Mouse (Mus musculus) neural tube, embryonic 12.5 days (tissue): ENCODE data around the gene Spata17. TPM values are rescaled to one million over a fixed set of nuclear protein-coding genes. Genes with fewer than 3 reads are reported as not detected.

Experiments
- ATAC-seq: fragments of 200-750 bp; cut with Nextera tagmentation; 2 replicates; pipeline ENCODE4 v1.8.0; 2017; ENCODE audit warnings: low read depth, mild to moderate bottlenecking, moderate TSS enrichment, moderate library complexity; ENCODE audit not compliant: low FRiP score
- H3K27ac ChIP-seq: fragments of 300-500 bp; sonication (generic); 2 replicates; pipeline ENCODE4 v1.5.1; 2016
- H3K27me3 ChIP-seq: fragments of 300-500 bp; sonication (generic); replicated peaks from 2 replicates; pipeline ENCODE4 v1.6.1; 2016; ENCODE audit warnings: mild to moderate bottlenecking
- H3K36me3 ChIP-seq: fragments of 300-500 bp; sonication (generic); 2 replicates; pipeline ENCODE4 v1.6.1; 2016; ENCODE audit warnings: mild to moderate bottlenecking
- H3K4me1 ChIP-seq: fragments of 300-500 bp; sonication (generic); 2 replicates; pipeline ENCODE4 v1.6.1; 2016
- H3K4me2 ChIP-seq: fragments of 300-500 bp; sonication (generic); replicated peaks from 2 replicates; pipeline ENCODE4 v1.6.1; 2016; ENCODE audit warnings: mild to moderate bottlenecking
- H3K4me3 ChIP-seq: fragments of 300-500 bp; sonication (generic); 2 replicates; pipeline ENCODE4 v1.5.1; 2016
- H3K9ac ChIP-seq: fragments of 300-500 bp; sonication (generic); 2 replicates; pipeline ENCODE4 v1.6.1; 2016; ENCODE audit warnings: mild to moderate bottlenecking
- H3K9me3 ChIP-seq: fragments of 300-500 bp; sonication (generic); 2 replicates; pipeline ENCODE4 v1.6.1; 2016; ENCODE audit warnings: mild to moderate bottlenecking
- WGBS: fragments of 180-500 bp; shearing (Covaris S2); methylation state at CpG from one replicate; pipeline ENCODE4 v1.1.7; 2016; 5-methylcytosine and 5-hydroxymethylcytosine counted together
- polyA plus RNA-seq: library from polyadenylated mRNA; unstranded; fragments of >200 nt; fragmentation: Nextera tagmentation; extraction: Ambion mirVana; gene quantifications from 2 replicates; pipeline ENCODE4 v1.2.1, GENCODE M21; 2016

Gene Spata17
- polyA plus RNA-seq, 1 experiment from 2014 or later: 1.5 TPM

DNA sequence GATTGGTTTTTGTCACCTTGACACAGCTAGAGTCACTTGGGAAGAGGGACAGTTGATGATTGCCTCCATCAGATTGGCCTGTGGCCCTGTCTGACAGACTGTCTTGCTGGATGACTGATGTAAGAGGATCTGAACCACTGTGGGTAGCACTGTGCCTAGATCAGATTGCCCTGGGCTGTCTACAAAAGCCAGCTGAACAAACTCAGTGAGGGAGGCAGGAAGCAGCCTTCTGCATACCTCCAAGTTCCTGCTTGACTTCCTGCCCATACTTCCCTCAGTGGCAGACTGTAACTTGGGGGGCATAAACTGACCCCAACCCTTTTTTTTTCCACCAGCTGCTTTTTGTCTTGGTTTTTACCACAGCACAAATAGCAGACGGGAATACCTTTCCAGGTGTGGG, 199.6 kb downstream of the Spata17 start:
- Histone ChIP-seq H3K9me3 (no peaks in the 10 kb centered on the region), H3K36me3 (no peaks in the 10 kb centered on the region), H3K4me3 (no peak overlapping the region), H3K4me2 (no peak overlapping the region), H3K27ac (no peak overlapping the region), H3K4me1 (no peaks in the 10 kb centered on the region), H3K9ac (no peak overlapping the region), H3K27me3 (no peaks in the 10 kb centered on the region)
- ATAC-seq: no peak
- WGBS: 84% methylated on average over 1 of the region's 1 CpGs

DNA sequence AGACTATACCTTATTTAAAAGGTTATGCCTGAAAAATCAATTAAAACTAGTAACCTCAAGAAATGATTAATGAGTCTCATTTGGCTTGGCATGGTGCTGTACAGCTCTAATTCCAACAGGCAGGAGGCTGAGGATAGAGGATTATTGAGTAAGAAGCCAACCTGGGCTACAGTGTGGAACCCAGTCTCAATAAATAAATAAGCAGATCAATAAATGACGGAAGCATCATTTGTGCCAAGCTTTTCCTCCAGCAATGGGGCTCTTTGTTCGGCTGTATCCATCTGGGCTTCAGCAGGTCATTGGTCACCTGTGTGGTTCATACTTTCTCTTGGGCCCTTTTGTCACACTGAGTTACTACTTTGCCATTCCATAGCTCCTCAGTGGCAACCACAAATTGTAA, 201.1 kb downstream of the Spata17 start:
- Histone ChIP-seq H3K36me3 (no peaks in the 10 kb centered on the region), H3K9me3 (no peaks in the 10 kb centered on the region), H3K27me3 (no peaks in the 10 kb centered on the region), H3K27ac (no peak overlapping the region), H3K4me1 (no peaks in the 10 kb centered on the region), H3K4me3 (no peak overlapping the region), H3K4me2 (no peak overlapping the region), H3K9ac (no peak overlapping the region)
- ATAC-seq: no peak
- WGBS: 87% methylated on average over 2 of the region's 2 CpGs

DNA sequence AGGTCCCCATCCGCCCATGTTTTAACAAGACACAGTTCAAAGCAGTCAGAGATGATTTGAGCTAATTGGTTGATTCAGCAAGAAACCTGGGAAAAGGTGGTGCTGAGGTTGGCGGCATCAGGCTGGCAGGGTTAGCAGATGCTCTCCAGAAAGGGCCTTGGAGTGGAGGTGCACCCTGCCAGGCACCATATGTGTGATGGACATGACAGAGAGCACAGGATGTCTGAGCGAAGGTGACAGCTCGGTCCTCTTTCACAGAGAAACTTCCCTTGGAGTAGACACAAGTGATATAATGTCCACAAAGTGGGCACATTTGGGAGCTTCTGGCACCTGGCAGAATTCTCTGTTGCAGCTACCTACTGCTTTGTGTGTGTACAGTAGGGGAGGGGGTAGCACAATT, 203.7 kb downstream of the Spata17 start:
- H3K4me2 ChIP-seq: no peak overlapping the region
- H3K27ac ChIP-seq: no peak overlapping the region
- H3K36me3 ChIP-seq: no peaks in the 10 kb centered on the region
- no peaks in the 10 kb centered on the region for H3K4me1 ChIP-seq
- ATAC-seq: no peak
- no peaks in the 10 kb centered on the region for H3K27me3 ChIP-seq
- WGBS: 79% methylated on average over 4 of the region's 4 CpGs
- H3K9ac ChIP-seq: no peak overlapping the region
- no peak overlapping the region for H3K4me3 ChIP-seq
- no peaks in the 10 kb centered on the region for H3K9me3 ChIP-seq

DNA sequence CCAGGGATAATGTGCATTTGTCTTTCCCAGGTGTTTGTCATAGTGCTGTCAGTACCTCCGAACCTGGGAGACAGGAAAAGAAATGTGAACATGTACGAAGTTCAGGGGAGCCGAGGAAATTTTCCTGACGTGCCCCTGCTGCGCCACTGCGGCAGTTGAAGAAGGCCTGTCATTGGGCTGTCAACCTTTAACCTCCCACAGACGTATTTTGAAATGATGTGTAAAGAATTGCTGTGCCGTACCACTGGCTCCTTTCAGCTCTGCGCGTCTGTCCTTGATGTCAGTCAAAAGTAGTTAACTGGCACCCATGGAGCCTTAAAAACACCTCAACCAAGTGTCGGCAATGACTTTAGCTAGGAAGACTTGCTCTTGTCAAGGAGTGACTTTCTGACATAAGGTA, 205.2 kb downstream of the Spata17 start:
- no peaks in the 10 kb centered on the region for H3K9me3 ChIP-seq
- H3K27me3 ChIP-seq: no peaks in the 10 kb centered on the region
- no peak for ATAC-seq
- H3K36me3 ChIP-seq: no peaks in the 10 kb centered on the region
- H3K4me2 ChIP-seq: no peak overlapping the region
- WGBS: 87% methylated on average over 11 of the region's 11 CpGs
- no peak overlapping the region for H3K27ac ChIP-seq
- no peaks in the 10 kb centered on the region for H3K4me1 ChIP-seq
- H3K9ac ChIP-seq: no peak overlapping the region
- no peak overlapping the region for H3K4me3 ChIP-seq

DNA sequence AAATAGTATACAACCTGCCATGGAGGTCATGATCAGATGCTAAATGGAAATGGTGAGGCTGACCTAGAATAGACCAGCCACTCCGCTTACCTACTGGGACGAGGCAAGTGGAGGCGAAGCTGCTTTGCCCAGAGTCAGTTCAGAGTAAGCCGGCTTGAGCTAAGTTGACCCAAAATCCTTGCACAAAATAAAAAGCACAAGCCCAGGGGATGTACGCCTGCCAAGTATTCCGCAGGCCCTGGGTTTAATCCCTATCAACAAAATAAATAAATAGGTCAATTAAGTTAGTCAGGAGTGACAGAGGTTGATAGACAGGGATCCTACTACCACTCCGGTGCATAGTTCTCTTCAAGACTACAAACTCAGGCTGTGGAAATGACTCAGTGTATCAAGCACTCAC, 207.0 kb downstream of the Spata17 start:
- Histone ChIP-seq H3K27ac (no peak overlapping the region), H3K36me3 (no peaks in the 10 kb centered on the region), H3K9ac (no peak overlapping the region), H3K4me2 (no peak overlapping the region), H3K4me1 (no peaks in the 10 kb centered on the region), H3K27me3 (no peaks in the 10 kb centered on the region), H3K9me3 (no peaks in the 10 kb centered on the region), H3K4me3 (no peak overlapping the region)
- WGBS: 96% methylated on average over 7 of the region's 7 CpGs
- no peak for ATAC-seq

DNA sequence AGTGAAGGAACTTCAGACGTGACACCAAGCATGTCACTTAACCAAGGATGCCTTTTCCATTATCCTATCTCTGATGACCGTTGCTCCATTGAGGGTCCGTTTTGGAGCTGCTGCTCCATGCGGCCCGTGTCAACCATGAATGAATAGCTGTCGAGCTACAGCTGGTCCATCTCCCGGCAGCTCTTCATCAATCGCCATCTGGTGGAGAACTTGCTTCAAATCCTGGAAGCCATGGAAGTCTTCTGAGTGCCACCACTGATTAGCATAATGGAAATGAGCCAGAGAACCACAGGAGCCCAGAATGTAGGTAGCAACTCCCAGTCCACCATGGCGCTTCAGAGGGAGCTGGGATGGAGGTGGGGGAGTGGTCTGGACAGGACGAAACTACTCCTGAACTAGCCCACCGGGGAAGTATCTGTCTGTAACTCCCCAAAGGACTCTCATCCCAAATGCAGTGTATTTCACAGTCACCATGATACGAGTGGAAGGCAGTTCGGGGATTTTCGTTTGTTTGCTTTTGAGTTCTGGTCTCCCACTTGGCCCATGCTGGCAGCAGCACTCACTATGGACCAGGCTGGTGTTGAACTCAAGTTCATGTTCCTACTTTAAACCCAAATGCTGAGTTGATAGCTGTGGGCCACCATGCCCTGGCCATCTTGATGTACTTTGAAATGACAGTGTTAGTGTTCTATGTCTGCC, 208.9 kb downstream of the Spata17 start:
- no peaks in the 10 kb centered on the region for H3K27me3 ChIP-seq
- H3K4me3 ChIP-seq: no peak overlapping the region
- H3K4me2 ChIP-seq: no peak overlapping the region
- 89% methylated on average over 14 of the region's 14 CpGs for WGBS
- H3K9me3 ChIP-seq: no peaks in the 10 kb centered on the region
- no peak overlapping the region for H3K9ac ChIP-seq
- no peaks in the 10 kb centered on the region for H3K36me3 ChIP-seq
- no peaks in the 10 kb centered on the region for H3K4me1 ChIP-seq
- no peak overlapping the region for H3K27ac ChIP-seq
- no peak for ATAC-seq

DNA sequence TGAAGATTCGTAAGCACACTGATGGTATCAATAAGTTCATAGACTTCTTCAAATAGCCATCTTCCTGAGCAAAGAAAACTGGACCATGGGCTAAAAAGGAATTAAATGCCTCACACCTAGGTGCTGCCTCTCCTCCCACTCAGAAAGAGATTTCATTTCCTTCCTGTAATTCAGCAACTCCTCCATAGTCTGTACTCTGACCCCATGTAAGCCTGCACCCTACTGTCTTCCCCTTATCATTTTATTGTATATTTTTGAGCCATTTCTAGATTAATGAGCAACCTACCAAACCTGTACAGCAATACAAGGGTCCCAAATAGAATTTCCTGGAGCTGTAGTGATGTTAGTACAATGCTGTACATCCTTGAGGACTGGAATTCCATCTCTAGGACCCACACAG, 211.0 kb downstream of the Spata17 start:
- no peak for ATAC-seq
- no peaks in the 10 kb centered on the region for H3K36me3 ChIP-seq
- no peak overlapping the region for H3K4me2 ChIP-seq
- H3K4me3 ChIP-seq: no peak overlapping the region
- H3K4me1 ChIP-seq: no peaks in the 10 kb centered on the region
- H3K9me3 ChIP-seq: no peaks in the 10 kb centered on the region
- H3K9ac ChIP-seq: no peak overlapping the region
- no peaks in the 10 kb centered on the region for H3K27me3 ChIP-seq
- WGBS: 97% methylated on average over 1 of the region's 1 CpGs
- H3K27ac ChIP-seq: no peak overlapping the region

DNA sequence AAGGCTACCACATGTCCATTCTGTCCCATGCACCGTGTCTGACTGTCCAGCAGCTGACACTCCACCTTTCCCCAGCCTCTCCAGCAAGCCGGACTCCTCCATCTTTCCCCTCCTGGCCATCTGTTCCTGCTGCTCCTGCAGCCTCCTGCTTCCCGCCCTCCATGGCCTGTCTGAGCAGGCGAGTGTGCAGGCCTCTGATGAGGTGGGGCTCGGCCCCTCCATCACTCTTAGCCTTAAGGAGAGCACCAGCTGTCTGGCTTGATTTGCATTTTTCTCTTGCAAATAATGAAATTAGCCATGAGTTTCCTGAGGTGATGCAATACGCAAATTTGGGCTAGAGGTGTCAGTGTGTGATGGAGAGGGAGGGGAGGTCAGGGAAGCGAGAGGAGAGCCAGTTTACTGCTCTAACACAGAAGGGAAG, 211.8 kb downstream of the Spata17 start:
- peak; percentile 58 for ATAC-seq
- H3K36me3 ChIP-seq: no peaks in the 10 kb centered on the region
- H3K9ac ChIP-seq: no peak overlapping the region
- H3K27me3 ChIP-seq: no peaks in the 10 kb centered on the region
- no peaks in the 10 kb centered on the region for H3K9me3 ChIP-seq
- no peak overlapping the region for H3K4me2 ChIP-seq
- WGBS: 35% methylated on average over 7 of the region's 7 CpGs
- no peaks in the 10 kb centered on the region for H3K4me1 ChIP-seq
- no peak overlapping the region for H3K4me3 ChIP-seq
- H3K27ac ChIP-seq: no peak overlapping the region

DNA sequence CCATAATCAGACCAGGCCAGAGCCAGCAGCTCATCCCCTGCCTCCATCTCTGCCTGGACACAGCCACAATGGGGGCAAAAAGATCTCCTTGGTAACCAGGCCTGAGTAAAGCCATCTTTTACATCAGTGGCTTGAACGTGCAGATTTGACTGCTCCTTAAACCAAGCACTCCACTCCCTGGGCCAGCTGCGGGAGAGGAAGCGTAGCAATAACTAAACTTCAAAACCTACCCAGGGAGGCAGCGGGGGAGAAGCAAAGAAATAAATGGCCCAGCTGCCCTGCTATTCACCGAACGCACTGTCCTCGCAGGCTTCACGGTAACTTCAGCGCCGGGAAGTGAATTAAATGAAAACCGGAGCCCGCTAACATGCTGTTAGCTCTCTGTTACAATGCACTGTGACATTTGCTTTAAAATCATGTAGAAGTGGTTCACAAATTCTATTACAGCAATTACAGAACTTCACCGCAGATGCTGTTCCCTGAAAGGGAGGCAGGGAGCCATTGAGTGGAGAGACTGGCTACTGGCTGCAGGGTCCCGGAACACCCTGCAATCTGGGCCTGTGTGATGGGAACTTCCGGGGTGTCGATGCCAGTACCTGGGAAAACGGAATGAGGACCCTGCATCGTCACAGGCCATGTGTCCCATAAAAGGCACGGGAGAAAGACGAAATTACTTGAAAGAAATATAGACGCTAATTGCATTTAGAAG, 217.5 kb downstream of the Spata17 start:
- 0 out of 2 replicates have a peak, but pooled peaks cover 8% of the 10 kb centered on the region for H3K4me1 ChIP-seq
- H3K27me3 ChIP-seq: no peaks in the 10 kb centered on the region
- WGBS: 48% methylated on average over 21 of the region's 21 CpGs
- H3K4me3 ChIP-seq: no peak overlapping the region
- peak; percentile 79 for ATAC-seq
- H3K9ac ChIP-seq: no peak overlapping the region
- peaks cover 1% of the 10 kb centered on the region; the same call in 1 of the 2 replicates for H3K9me3 ChIP-seq
- no peaks in the 10 kb centered on the region for H3K36me3 ChIP-seq
- 0 out of 2 replicates have a peak overlapping the region, but pooled peaks have one; percentile 6 for H3K4me2 ChIP-seq
- H3K27ac ChIP-seq: peak overlapping the region; percentile 7; the same call in 1 of the 2 replicates

Other genes with a start within 250 kb of the Spata17 start
- gene D1Pas1, start 248.0 kb downstream of the Spata17 start, polyA plus RNA-seq: 0.10 and 0.28 TPM in 2 replicates
- gene Gpatch2, start within 50 bp of the Spata17 start, polyA plus RNA-seq: 25.8 and 26.4 TPM in 2 replicates